Mouse (Mus musculus): Measurements from ENCODE around the gene Tprg. TPM values are rescaled to one million over a fixed set of nuclear protein-coding genes. Genes with fewer than 3 reads are reported as not detected.

The Tprg gene
- total RNA-seq, 1 experiment from 2014 or later, result not detected

DNA sequence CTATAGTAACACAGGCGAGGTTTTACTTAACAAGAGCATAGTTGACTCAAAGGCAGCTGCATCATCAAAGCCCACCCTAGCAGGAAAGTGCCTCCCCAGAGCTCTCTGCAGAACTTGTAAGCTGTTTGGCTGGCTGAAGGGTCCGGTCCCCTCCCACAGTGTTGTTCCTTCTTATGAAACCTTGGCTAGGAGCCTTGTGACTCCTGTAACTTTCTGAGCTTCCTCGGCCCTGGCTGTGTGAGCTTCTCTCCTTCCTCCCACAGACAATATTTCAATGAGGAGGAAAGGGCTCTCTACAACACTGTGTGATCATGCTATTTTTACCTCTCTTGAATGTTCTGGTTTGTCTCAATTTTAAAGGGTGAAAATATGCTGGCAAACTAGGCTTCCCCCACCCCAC, 28.5 kb downstream of the Tprg start:
- no peak for ATAC-seq (ENCODE audit: extremely low read depth, insufficient number of reproducible peaks, low FRiP score, poor library complexity, severe bottlenecking)

DNA sequence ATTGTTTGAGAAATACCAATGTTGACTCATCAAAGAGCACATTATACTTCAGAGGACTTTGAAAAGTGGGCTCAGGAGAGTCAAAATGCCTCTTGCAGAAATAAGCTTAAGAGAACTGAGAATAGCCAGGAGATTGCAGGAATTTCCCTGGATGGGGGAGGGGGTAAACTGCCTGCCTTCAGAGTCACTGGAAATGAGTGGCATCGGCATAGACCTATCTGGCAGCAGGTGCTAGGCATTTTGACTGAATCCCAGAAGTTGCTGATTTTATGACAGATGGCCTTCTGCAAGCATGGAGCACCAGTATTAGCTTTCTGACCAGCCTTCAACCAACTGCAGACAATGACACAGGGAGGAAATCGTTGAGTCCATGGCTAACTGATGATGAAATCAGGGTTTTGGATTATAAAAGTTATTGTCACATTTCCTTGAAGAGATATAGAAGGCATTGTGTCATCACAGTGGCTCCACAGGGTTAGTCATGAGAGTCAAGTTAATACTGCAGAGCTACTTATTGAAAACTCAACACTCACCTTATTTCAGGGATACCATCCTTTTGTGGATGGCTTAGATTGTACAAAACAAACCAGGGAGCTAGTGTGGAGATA, 39.1 kb downstream of the Tprg start:
- no peak for ATAC-seq (ENCODE audit: extremely low read depth, insufficient number of reproducible peaks, low FRiP score, poor library complexity, severe bottlenecking)

DNA sequence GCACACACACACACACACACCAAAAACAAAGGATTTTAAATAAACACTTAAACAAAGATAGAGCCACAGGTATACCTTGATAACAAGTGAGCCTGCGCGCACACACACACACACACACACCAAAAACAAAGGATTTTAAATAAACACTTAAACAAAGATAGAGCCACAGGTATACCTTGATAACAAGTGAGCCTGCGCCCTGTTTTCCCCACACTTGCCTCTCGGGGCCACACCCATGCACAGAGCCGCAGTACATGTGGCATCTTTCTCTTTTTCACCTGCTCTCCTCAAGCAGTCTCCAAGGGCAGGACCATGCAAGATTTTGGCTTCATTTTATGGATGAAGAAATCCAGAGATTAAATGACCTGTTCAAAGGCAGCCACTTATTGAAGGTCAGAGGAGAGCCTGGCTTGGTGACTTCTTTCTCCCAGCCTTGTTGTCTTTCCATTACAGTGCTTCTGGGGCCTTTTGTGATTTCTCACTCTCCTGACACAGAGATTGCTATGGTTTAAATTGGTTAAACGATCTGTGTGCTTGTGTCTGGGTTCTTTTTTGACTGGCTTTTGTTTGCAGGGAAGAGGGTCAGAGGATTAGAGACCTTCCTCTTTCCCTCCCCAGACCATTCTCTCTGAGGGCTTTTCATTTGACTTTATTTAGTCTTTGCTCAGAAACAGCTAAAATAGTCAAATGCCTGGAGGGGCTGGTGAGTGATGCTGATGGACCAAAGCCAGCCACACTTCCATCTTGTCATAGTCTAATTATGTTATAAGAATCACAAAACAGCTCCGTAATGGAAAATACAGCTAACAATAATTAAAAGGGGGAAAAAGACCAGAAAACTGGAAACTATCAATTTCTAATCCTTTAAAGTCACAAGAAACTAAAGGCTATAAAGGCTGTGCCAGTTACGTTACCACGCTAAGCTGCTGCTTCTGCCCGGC, 46.9 kb downstream of the Tprg start:
- ATAC-seq (ENCODE audit: extremely low read depth, insufficient number of reproducible peaks, low FRiP score, poor library complexity, severe bottlenecking), result no peak

DNA sequence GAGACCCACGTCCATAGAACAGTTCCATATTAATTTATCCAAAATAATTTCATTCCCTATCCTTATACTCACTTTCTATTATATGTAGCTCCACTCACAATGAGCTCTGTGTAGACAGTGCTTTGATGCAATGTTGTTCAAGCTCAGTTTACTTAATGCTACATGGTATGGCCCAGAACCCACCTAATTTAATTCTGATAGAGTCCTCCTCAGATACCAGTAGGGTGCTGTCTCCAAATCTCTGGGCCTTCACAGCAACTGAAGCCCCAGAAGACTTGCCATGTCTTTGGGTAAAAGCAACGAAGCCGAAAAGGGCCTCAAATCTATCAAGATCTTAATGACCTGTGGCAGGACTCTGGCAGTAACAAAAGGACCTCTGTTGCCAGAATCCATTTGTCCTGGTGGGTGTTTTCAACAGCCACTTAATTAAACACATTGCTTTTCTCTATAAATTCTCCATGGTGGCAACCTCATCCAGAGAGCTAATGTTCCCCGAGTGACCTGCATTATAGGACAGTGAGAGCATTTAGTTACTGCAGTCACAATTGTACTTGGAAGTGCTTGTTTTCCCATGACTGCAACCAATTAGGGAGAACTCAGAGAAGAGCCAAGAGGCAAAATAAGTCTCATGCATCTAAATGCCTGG, 48.6 kb downstream of the Tprg start:
- no peak for ATAC-seq (ENCODE audit: extremely low read depth, insufficient number of reproducible peaks, low FRiP score, poor library complexity, severe bottlenecking)

DNA sequence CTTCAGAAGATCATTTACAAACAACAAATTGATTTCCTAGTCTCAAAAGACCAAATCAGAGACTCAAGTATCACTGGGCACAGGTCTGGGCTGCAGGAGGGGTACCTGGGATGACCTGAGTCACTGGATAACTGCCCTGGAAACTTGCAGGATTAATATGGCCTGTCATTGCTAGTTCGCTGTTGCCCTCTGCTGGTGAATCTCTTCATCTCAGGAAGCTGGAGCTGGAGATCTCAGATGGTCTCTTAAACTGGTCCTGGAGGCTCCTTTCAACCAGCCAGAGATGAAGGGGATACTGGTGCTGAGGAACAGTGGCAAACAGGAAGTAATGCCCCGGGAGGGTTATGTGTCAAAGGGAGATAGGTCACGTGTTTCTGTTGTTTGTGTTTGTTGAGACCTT, 63.0 kb downstream of the Tprg start:
- ATAC-seq (ENCODE audit: extremely low read depth, insufficient number of reproducible peaks, low FRiP score, poor library complexity, severe bottlenecking), result no peak

DNA sequence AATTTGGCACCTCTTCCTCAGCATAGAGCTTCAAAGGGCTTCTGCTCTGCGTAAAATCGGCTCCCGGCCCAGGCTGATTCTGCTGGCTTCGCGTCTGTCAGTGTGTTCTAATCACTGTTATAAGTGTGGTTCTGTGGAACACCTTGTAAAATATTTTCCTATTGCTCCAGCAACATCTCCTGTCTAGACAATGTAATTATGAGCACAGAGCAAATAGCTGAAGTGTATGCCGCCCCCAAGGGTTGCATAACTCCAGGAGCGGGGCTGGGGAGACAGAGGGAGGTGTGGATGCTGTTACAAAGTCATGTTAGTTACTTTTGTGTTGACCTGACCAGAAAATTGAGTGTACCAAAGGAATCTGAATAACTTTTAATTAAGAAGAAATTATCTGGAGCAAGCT, 81.2 kb downstream of the Tprg start:
- ATAC-seq (ENCODE audit: extremely low read depth, insufficient number of reproducible peaks, low FRiP score, poor library complexity, severe bottlenecking), result no peak

DNA sequence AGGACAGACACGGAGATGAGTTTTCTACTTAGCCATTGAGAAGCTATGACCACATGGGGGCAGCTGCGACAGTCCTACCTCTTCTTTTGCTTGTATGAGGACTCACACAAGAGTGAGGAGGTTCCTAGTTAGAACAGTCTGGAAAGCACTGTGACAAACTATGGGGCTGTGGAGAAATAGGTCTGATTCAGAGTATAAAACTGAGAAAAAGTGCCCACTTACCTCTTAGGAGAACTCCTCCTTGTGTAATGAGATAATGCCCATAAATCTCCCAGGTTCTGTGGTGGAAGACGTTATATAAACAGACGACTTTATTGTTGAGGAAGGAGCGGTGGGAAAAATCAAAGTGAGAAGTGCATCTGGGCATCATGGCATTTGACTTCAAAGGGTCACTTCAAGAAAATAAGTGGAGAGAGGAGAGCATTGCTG, 83.4 kb downstream of the Tprg start:
- no peak for ATAC-seq (ENCODE audit: extremely low read depth, insufficient number of reproducible peaks, low FRiP score, poor library complexity, severe bottlenecking)

DNA sequence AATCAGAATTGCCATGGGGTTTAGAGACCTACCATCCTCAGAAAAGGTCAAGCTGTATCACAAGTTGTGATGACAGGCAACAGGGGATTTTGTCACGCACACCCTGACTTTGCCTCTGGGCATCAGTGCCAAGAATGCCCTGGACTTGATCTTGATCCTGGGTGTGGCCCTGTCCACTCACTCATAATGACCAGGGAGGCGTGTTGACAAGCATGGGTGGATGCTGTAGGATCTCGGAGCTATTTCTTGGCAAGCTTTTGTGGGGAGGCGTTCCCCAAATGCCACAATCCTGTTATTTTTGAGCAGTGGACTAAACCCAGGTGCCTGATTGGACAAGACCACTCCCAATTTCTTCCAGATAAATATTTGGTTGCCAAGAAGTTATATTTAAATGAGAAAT, 87.5 kb downstream of the Tprg start:
- no peak for ATAC-seq (ENCODE audit: extremely low read depth, insufficient number of reproducible peaks, low FRiP score, poor library complexity, severe bottlenecking)

DNA sequence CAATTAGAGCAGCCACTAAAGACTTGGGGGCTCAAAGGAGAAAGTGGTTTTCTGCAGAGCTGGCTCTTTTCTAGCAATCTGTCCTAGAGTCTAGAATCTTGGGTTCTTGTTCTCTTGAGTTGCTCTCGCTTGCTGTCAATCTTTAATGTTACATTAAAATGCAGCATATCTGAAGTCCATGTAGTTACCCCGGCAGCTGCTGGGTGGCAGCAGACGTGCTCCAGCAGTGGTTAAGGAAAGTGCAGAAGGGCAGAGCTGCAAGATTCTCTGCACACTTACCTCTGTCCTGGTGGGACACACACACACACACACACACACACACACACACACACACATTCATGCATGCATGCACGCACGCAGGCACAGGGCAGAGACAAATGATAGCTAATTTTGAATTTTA, 88.2 kb downstream of the Tprg start:
- no peak for ATAC-seq (ENCODE audit: extremely low read depth, insufficient number of reproducible peaks, low FRiP score, poor library complexity, severe bottlenecking)

DNA sequence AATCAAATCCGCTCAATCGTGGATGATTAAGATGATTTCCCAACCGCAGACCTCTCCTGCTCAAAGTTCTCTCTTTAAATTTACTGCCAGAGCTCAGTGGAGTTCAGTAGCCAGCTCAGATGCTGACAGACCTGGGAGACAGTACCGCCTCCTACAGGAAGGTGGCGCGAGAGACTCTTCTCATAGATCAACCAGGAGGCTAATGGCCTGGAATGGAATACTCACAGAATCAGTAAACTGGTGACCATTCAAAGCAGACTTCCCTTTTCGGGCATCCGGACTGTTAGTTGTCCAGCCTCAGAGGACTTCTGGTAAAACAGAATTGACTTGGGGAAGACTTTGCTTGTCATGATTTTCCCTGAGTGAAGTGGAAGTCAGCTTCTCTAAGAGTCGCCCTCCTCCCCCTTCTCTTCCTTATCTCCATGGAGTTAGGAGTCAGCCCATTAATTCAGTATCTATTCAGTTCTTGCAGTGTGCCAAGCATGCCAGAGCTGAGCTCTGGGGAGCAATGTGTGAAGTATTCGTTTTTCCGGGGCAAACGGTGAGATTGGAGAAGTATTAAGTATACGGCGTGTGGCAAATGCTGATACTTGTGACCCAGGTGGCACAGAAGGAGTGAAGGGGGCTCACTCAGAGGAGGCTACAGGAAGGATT, 90.2 kb downstream of the Tprg start:
- ATAC-seq (ENCODE audit: extremely low read depth, insufficient number of reproducible peaks, low FRiP score, poor library complexity, severe bottlenecking), result peak; percentile 56; the same call in 1 of the 2 replicates

DNA sequence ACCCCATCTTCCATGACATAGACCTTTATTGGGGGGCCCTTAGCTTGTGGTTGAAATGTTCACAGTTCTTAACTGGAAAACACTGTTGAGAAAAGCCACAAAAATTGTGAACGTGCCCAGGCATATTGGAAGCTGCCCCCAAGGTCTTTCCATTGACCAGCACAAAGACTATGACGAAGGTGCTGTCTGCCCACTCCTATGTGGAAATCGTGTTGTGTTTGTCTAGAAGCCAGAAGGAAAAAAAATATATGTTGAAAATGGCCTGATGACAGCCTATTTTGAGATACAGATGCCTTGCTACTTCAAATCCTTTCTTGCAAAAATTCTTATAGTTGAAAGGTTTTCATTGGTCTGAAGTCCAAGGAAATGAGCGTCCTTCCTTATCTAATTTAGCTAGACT, 91.1 kb downstream of the Tprg start:
- ATAC-seq (ENCODE audit: extremely low read depth, insufficient number of reproducible peaks, low FRiP score, poor library complexity, severe bottlenecking), result no peak

DNA sequence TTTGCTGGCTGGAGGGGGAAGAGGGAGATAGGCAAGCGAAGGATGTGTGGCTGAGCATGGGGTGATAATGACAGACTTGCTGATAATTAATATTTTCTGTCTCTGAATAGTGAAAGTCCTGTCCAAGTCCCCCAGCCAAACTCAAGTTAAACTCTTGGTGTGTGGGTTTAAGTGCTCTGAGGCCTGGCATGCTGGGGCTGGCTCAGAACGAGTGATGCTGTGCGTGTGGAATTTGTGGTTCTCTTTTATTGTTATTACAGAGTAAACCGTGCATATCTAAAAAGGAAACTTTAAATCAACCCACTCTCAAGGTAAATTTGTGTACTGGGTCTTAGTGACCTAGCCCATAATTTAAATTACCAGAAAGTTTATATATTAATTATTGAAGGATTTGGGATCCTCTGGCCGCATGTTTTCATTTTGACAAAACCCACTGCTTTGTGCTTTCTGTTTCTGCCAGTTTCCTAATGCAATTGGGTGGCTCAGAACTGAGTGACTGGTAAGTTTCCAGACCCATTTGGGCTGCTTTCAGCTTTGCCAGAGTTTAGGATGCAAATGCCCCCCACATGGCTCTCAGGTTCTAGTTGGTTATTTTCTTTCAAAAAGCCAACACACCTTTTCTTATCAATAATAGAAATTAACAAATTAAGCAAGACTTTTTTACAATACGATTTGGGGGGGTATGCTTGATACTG, 99.0 kb downstream of the Tprg start:
- no peak for ATAC-seq (ENCODE audit: extremely low read depth, insufficient number of reproducible peaks, low FRiP score, poor library complexity, severe bottlenecking)

DNA sequence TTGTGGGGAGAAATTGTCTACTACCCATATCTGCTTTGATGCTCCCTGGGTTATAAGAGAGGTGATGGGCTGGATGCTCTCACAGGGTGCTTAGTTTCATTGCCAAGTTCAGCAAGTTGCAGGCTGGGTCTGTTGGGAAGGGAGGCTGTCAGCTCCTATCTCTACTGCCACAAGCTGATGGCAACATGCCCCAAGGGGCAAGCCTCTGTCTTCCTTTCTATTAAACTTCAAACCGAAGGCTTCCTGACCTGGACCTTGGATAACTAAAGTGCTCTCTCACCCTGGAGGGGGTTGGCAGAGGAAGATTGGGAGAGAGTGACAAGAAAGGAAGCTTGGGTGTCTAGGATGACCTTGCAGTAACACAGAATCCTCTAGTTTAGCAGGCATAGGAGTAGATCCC, 108.1 kb downstream of the Tprg start:
- ATAC-seq (ENCODE audit: extremely low read depth, insufficient number of reproducible peaks, low FRiP score, poor library complexity, severe bottlenecking), result no peak

DNA sequence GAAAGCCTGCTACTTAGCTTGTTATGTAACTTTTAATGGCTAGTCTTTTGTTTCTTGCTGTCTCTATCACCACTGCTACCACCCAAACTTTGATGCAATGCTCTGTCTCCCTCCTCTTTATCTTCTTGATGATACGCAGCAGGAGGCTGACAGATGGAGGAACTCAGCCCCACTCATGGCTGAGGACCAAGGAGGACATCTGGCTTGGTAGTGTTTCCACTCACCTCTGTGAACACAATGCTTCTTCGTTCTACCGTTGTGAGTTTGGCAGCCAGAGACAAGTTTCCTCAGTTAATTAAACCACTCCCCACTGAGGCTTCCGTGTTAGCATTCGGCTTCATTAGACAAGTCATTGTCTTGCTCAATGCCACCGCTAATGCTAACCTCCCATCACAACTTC, 117.5 kb downstream of the Tprg start:
- no peak for ATAC-seq (ENCODE audit: extremely low read depth, insufficient number of reproducible peaks, low FRiP score, poor library complexity, severe bottlenecking)

DNA sequence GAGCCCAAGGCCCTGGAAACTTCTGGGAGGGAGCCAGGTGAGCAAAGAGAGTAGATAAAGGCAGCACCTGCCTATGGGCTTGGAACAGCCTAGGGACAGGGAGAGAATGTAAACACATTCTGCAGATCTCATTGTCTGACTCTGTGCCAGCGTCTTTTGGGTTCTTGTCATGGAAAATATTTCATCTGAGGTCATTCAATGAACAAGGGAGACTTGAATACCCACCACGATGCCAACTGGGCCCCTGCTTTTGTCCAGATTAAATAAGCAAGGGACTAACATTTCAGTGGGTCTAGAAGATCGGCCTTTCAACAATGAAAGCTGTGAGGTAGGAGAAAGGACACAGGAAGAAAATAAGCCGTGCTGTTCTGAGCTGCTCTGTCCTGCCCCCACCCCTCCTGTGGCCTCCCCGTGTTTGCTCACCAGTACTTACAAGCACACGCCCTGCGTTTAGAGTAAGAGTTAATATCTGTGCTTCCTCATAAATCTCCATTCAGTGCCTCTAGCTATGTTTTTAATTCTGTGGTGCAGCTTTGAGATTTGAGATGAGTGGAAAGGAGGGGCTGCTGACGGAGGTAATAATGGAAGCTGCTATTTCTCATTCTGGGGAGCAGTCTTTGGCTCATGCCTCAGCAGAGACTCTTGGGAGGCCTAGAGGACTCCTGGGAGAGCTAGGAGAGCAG, 120.7 kb downstream of the Tprg start:
- no peak for ATAC-seq (ENCODE audit: extremely low read depth, insufficient number of reproducible peaks, low FRiP score, poor library complexity, severe bottlenecking)

DNA sequence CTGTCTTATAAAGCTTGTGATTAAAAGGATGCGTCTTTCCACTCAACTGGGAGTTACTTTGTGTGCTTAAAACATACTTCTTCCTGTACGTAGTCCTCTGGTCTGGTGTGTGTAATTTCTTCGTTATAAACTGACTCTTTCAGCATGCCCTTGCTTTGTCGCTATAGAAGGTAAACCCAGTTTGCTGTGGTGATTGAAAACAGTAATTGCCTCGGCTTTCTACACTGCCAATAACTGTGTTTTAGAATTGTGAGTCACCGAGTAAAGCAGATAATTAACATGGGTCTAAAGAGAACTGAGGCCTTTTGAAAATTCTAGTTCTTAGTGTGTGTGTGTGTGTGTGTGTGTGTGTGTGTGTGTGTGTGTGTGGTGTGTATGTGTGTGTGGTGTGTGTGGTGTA, 121.4 kb downstream of the Tprg start:
- no peak for ATAC-seq (ENCODE audit: extremely low read depth, insufficient number of reproducible peaks, low FRiP score, poor library complexity, severe bottlenecking)

DNA sequence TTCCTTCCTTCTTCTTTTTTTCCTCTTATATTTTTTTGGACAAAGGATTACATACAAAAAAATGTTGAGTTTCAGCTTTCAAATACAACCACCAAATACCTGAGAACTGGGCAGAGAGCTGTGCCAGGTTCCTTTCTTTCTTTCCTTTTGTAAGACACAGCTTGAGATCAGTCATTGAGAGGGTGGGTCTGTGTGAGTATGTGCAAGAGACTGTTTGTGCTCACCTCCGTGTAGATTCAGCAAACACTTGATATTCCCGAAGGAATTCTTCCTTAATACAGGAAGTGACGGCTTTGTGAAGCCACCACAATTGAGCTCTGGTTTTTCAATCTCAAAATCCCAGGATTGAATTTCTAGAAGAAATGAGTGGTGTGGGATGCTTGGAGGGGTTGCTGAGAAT, 124.7 kb downstream of the Tprg start:
- no peak for ATAC-seq (ENCODE audit: extremely low read depth, insufficient number of reproducible peaks, low FRiP score, poor library complexity, severe bottlenecking)

DNA sequence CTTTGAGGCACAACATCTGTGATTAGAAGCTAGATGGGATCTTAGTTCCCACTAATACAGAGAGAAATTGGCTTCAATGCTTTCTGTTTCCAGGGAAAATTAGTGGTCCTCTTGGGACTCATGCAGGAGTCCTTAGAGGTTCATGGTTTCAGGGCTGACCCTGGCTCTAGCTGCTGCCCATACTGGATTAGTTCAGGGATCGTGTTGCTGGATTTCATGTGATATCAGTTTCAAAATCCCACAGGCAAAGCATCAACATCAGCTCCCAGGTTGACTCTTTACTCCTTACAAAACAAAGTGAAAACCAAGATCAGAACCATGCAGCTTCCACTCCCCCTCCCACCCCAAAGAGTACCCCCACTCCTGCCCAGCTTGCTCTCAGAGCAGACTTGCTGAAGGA, 127.3 kb downstream of the Tprg start:
- ATAC-seq (ENCODE audit: extremely low read depth, insufficient number of reproducible peaks, low FRiP score, poor library complexity, severe bottlenecking), result no peak
